Mouse (Mus musculus): ENCODE measurements at regions not wholly inside any gene's neighbourhood (a gene's known extent, or its start where the extent isn't known, plus 50 kb on each side); places are given as distances from the start of the nearest gene placed in this dataset.

- Histone ChIP-seq H3K27me3 (ENCODE audit: control insufficient read depth, insufficient read depth, insufficient read length) (no peaks in the 10 kb centered on the region), H3K79me2 (ENCODE audit: control insufficient read depth, insufficient read depth) (no peaks in the 10 kb centered on the region), H3ac (ENCODE audit: control insufficient read depth, insufficient read length, low read depth) (no peak overlapping the region), H3K36me3 (ENCODE audit: control insufficient read depth, insufficient read depth) (no peaks in the 10 kb centered on the region), H3K79me3 (ENCODE audit: low read depth) (no peaks in the 10 kb centered on the region), H3K4me3 (ENCODE audit: insufficient read depth, poor library complexity, severe bottlenecking) (no peak overlapping the region)
- TF ChIP-seq MAX (IDR thresholded peaks at IDR 0.05) (no peak), MYOG (IDR thresholded peaks at IDR 0.05; ENCODE audit: control insufficient read depth, extremely low read depth, insufficient read length) (no peak)
Measured at GRCm38 (mm10) chr10:51926644-51927043, 95.7 kb upstream of the Vgll2 start.

GRCm38 (mm10) chr10:51929341-51929740 lies 93.0 kb upstream of the Vgll2 start:
- Histone ChIP-seq H3K4me3 (ENCODE audit: insufficient read depth, poor library complexity, severe bottlenecking) (no peak overlapping the region), H3K36me3 (ENCODE audit: control insufficient read depth, insufficient read depth) (no peaks in the 10 kb centered on the region), H3K27me3 (ENCODE audit: control insufficient read depth, insufficient read depth, insufficient read length) (no peaks in the 10 kb centered on the region), H3K79me3 (ENCODE audit: low read depth) (no peaks in the 10 kb centered on the region), H3ac (ENCODE audit: control insufficient read depth, insufficient read length, low read depth) (no peak overlapping the region), H3K79me2 (ENCODE audit: control insufficient read depth, insufficient read depth) (no peaks in the 10 kb centered on the region)
- TF ChIP-seq MYOG (IDR thresholded peaks at IDR 0.05; ENCODE audit: control insufficient read depth, extremely low read depth, insufficient read length) = no peak

- H3K36me3 ChIP-seq (ENCODE audit: control insufficient read depth, insufficient read depth) = no peaks in the 10 kb centered on the region
- no peaks in the 10 kb centered on the region for H3K79me3 ChIP-seq (ENCODE audit: low read depth)
- TF ChIP-seq FOSL1 (IDR thresholded peaks at IDR 0.05; ENCODE audit: insufficient read depth, low read length, poor library complexity, severe bottlenecking) (no peak), MAX (IDR thresholded peaks at IDR 0.05) (no peak), MYOG (IDR thresholded peaks at IDR 0.05; ENCODE audit: control insufficient read depth, extremely low read depth, insufficient read length) (no peak)
- H3ac ChIP-seq (ENCODE audit: control insufficient read depth, insufficient read length, low read depth) = no peak overlapping the region
- H3K4me3 ChIP-seq (ENCODE audit: insufficient read depth, poor library complexity, severe bottlenecking) = no peak overlapping the region
- no peaks in the 10 kb centered on the region for H3K27me3 ChIP-seq (ENCODE audit: control insufficient read depth, insufficient read depth, insufficient read length)
- no peaks in the 10 kb centered on the region for H3K79me2 ChIP-seq (ENCODE audit: control insufficient read depth, insufficient read depth)
Measured at GRCm38 (mm10) chr10:51930266-51930665, 92.0 kb upstream of the Vgll2 start.

- Histone ChIP-seq H3K79me3 (ENCODE audit: low read depth) (no peaks in the 10 kb centered on the region), H3K4me3 (ENCODE audit: insufficient read depth, poor library complexity, severe bottlenecking) (no peak overlapping the region), H3ac (ENCODE audit: control insufficient read depth, insufficient read length, low read depth) (no peak overlapping the region), H3K36me3 (ENCODE audit: control insufficient read depth, insufficient read depth) (no peaks in the 10 kb centered on the region), H3K27me3 (ENCODE audit: control insufficient read depth, insufficient read depth, insufficient read length) (no peaks in the 10 kb centered on the region), H3K79me2 (ENCODE audit: control insufficient read depth, insufficient read depth) (no peaks in the 10 kb centered on the region)
- TF ChIP-seq MAX (IDR thresholded peaks at IDR 0.05) (no peak), MYOG (IDR thresholded peaks at IDR 0.05; ENCODE audit: control insufficient read depth, extremely low read depth, insufficient read length) (no peak), CTCF (IDR thresholded peaks at IDR 0.05; ENCODE audit: control insufficient read depth, insufficient read depth, insufficient read length) (no peak), USF1 (IDR thresholded peaks at IDR 0.05; ENCODE audit: low read depth) (no peak), FOSL1 (IDR thresholded peaks at IDR 0.05; ENCODE audit: insufficient read depth, low read length, poor library complexity, severe bottlenecking) (no peak), CEBPB (IDR thresholded peaks at IDR 0.05; ENCODE audit: low read depth) (no peak), MYOD1 (IDR thresholded peaks at IDR 0.05; ENCODE audit: control insufficient read depth, insufficient read length, low read depth) (no peak)
Measured at GRCm38 (mm10) chr10:51930696-51931095, 91.6 kb upstream of the Vgll2 start.

GRCm38 (mm10) chr10:51935482-51935881 lies 86.8 kb upstream of the Vgll2 start:
- TF ChIP-seq MYOG (IDR thresholded peaks at IDR 0.05; ENCODE audit: control insufficient read depth, extremely low read depth, insufficient read length) (no peak), CEBPB (IDR thresholded peaks at IDR 0.05; ENCODE audit: low read depth) (no peak), MYOD1 (IDR thresholded peaks at IDR 0.05; ENCODE audit: control insufficient read depth, insufficient read length, low read depth) (no peak)
- no peaks in the 10 kb centered on the region for H3K36me3 ChIP-seq (ENCODE audit: control insufficient read depth, insufficient read depth)
- H3K27me3 ChIP-seq (ENCODE audit: control insufficient read depth, insufficient read depth, insufficient read length) = no peaks in the 10 kb centered on the region
- H3ac ChIP-seq (ENCODE audit: control insufficient read depth, insufficient read length, low read depth) = no peak overlapping the region
- no peaks in the 10 kb centered on the region for H3K79me2 ChIP-seq (ENCODE audit: control insufficient read depth, insufficient read depth)
- H3K4me3 ChIP-seq (ENCODE audit: insufficient read depth, poor library complexity, severe bottlenecking) = no peak overlapping the region
- H3K79me3 ChIP-seq (ENCODE audit: low read depth) = no peaks in the 10 kb centered on the region

GRCm38 (mm10) chr10:51941192-51941591 lies 81.1 kb upstream of the Vgll2 start:
- no peaks in the 10 kb centered on the region for H3K79me3 ChIP-seq (ENCODE audit: low read depth)
- H3K27me3 ChIP-seq (ENCODE audit: control insufficient read depth, insufficient read depth, insufficient read length) = no peaks in the 10 kb centered on the region
- H3ac ChIP-seq (ENCODE audit: control insufficient read depth, insufficient read length, low read depth) = no peak overlapping the region
- no peaks in the 10 kb centered on the region for H3K36me3 ChIP-seq (ENCODE audit: control insufficient read depth, insufficient read depth)
- H3K4me3 ChIP-seq (ENCODE audit: insufficient read depth, poor library complexity, severe bottlenecking) = no peak overlapping the region
- H3K79me2 ChIP-seq (ENCODE audit: control insufficient read depth, insufficient read depth) = no peaks in the 10 kb centered on the region
- TF ChIP-seq MYOD1 (IDR thresholded peaks at IDR 0.05; ENCODE audit: control insufficient read depth, insufficient read length, low read depth) (no peak), MAX (IDR thresholded peaks at IDR 0.05) (no peak), USF1 (IDR thresholded peaks at IDR 0.05; ENCODE audit: low read depth) (no peak), CEBPB (IDR thresholded peaks at IDR 0.05; ENCODE audit: low read depth) (no peak), MYOG (IDR thresholded peaks at IDR 0.05; ENCODE audit: control insufficient read depth, extremely low read depth, insufficient read length) (no peak), CTCF (IDR thresholded peaks at IDR 0.05; ENCODE audit: control insufficient read depth, insufficient read depth, insufficient read length) (no peak), FOSL1 (IDR thresholded peaks at IDR 0.05; ENCODE audit: insufficient read depth, low read length, poor library complexity, severe bottlenecking) (no peak)

- Histone ChIP-seq H3K4me3 (ENCODE audit: insufficient read depth, poor library complexity, severe bottlenecking) (no peak overlapping the region), H3K79me2 (ENCODE audit: control insufficient read depth, insufficient read depth) (no peaks in the 10 kb centered on the region), H3K36me3 (ENCODE audit: control insufficient read depth, insufficient read depth) (no peaks in the 10 kb centered on the region), H3ac (ENCODE audit: control insufficient read depth, insufficient read length, low read depth) (no peak overlapping the region), H3K27me3 (ENCODE audit: control insufficient read depth, insufficient read depth, insufficient read length) (no peaks in the 10 kb centered on the region), H3K79me3 (ENCODE audit: low read depth) (no peaks in the 10 kb centered on the region)
- TF ChIP-seq FOSL1 (IDR thresholded peaks at IDR 0.05; ENCODE audit: insufficient read depth, low read length, poor library complexity, severe bottlenecking) (no peak), MAX (IDR thresholded peaks at IDR 0.05) (no peak), CEBPB (IDR thresholded peaks at IDR 0.05; ENCODE audit: low read depth) (no peak), MYOD1 (IDR thresholded peaks at IDR 0.05; ENCODE audit: control insufficient read depth, insufficient read length, low read depth) (no peak), CTCF (IDR thresholded peaks at IDR 0.05; ENCODE audit: control insufficient read depth, insufficient read depth, insufficient read length) (no peak), USF1 (IDR thresholded peaks at IDR 0.05; ENCODE audit: low read depth) (no peak), MYOG (IDR thresholded peaks at IDR 0.05; ENCODE audit: control insufficient read depth, extremely low read depth, insufficient read length) (no peak)
Measured at GRCm38 (mm10) chr10:51945701-51946100, 76.6 kb upstream of the Vgll2 start.

Data from C2C12 (cell line).